Mouse (Mus musculus) 3T3-L1 (cell line): Measurements from ENCODE around the gene Robo4.

ENCODE experiments used
- DNase-seq: peaks from one replicate; pipeline ENCODE4 v3.0.0-alpha.2; 2015; ENCODE audit warnings: low read depth, low spot score

Gene Robo4

GRCm38 (mm10) chr9:37402501-37402900 is 804 bp downstream of the Robo4 start:
- DNase-seq: no peak

- DNase-seq: no peak
Measured at GRCm38 (mm10) chr9:37403011-37403410, 1.3 kb downstream of the Robo4 start.

- peak; percentile 58 for DNase-seq
Measured at GRCm38 (mm10) chr9:37406372-37406771, 4.7 kb downstream of the Robo4 start.

- no peak for DNase-seq
Measured at GRCm38 (mm10) chr9:37407850-37408502, 6.3 kb downstream of the Robo4 start.

DNA sequence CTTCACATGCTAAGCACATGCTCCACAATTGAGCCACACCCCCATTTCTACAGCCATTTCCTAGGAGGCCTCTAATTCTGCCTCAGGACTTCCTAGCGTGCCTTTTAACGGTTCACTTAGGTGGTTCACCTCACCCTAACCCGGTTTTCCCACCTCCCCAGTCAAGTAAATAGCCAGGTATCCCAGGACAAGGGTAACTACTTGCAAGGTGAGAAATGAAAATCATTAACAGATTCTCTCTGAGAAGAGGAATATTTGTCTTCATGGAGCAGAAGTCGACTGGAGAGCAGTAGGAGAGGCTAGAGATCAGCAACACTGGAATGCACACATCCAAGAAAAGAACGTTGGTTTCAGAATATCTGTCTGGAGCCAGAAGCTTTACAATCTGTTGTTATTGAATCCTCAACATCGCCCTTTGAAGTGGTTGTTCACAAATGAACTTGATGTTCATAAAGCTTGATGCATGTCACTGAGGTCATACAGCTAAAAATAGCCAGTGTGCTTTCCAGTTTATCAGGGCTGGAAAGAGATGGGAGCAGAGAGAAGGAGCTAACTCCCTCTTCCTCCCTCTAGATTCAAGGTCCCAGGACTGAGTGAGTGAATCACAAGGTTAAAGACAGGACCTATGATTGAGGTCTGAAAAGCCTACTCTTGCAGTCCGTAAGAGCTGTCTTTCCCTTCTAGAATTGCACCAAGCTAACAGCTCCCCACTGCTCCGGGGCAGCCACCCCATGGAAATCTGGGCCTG is 8.2 kb downstream of the Robo4 start:
- DNase-seq: no peak

GRCm38 (mm10) chr9:37412989-37413388 is 11.3 kb downstream of the Robo4 start:
- no peak for DNase-seq

DNA sequence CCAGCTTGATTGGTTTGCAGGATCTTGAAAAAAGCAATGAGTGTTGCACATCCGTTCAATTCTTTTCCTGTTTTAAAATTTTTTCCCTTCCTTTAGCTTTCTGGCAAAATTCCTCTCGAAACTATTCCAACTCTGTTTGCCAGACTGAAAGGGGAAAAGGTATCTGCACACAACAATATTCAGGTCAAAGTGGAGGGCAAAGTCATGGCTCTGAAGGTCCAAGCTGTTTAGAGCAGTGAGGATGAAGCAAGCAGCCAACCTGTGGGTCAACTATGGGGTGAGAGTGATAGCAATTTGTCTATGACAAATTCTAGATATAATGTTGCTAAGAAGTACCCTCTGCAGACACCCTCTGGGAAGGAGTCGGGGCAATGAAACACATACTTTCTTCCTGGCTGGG is 13.0 kb downstream of the Robo4 start:
- DNase-seq: no peak

GRCm38 (mm10) chr9:37418791-37419190 is 17.1 kb downstream of the Robo4 start:
- peak; percentile 34 for DNase-seq

DNA sequence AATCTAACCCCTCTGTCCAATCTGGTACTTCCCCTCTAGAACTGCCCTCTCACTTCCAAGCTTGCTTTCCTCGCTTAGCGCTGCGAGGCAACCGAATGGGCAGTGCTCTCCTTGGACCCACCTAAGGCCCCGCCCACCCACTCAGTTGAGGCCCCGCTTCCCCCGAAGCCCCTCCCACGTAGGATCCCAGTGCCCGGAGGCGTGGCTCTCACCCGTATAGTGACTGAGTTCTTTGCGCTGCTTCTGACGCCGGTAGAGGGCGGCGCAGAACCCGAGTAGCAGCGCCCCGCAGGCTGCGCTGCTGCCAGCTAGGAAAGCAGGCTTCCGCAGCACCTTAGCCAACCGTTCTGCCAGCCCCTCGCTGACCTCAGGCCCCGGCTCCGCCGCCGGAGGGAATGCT is 19.0 kb downstream of the Robo4 start:
- DNase-seq: peak; percentile 85

GRCm38 (mm10) chr9:37421239-37421638 is 19.5 kb downstream of the Robo4 start:
- no peak for DNase-seq

GRCm38 (mm10) chr9:37429326-37429725 is 27.6 kb downstream of the Robo4 start:
- DNase-seq: no peak

DNA sequence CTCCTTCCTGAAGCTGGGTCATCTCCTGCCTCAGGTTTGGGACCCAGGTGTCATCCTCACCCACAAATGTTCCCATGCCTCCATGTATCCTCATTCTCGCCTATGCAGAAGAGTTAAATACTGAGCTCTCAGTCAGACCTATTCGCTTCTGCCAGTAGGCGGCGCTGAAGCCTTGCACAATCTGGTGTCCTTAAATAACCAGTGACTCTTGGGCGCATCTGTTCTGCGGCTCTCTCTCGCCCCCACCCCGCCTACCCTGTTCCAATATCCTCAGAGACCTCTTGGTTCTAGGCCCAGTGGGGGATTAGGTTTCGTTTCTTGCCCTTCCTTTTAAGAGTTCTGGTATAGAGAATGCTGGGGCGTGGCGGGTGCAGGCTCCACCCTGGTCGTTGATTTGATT is 28.9 kb downstream of the Robo4 start:
- peak; percentile 89 for DNase-seq

DNA sequence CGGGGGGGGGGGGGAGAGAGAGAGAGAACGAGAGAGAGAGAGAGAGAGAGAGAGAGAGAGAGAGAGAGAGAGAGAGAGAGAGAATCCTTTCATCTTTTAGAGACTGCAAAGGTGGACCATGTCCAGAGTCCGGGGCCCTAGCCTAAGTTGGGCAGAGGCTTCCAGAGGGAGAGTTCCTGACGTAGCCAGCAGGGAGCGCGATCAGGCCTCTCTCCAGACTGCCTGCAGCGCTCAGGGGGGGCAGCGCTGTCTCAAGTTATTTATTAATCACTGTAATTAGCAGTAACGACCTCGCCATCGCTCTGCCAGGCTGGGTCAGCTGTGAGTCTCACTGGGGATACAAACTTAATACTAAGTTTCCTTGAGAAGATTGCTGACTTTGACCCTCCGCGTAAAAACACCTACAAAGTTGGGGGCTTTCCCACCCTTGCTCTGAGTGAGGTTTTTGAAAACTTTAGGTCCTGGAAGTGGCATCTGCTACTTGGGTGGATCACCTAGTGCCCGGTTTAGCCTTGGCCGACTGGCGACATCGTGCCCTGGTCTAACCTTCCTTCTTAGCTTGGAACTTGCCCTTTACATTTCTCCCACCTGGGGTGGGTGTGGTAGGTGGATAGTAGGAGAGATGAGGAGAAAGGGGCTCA is 30.4 kb downstream of the Robo4 start:
- peak; percentile 15 for DNase-seq

- DNase-seq: no peak
Measured at GRCm38 (mm10) chr9:37432720-37433421, 31.2 kb downstream of the Robo4 start, which contains the start of gene Robo3. Robo3 (minus strand) TSS chr9:37433246.

GRCm38 (mm10) chr9:37433823-37434560 is 32.3 kb downstream of the Robo4 start:
- no peak for DNase-seq

- DNase-seq: no peak
Measured at GRCm38 (mm10) chr9:37434932-37435331, 33.2 kb downstream of the Robo4 start.

DNA sequence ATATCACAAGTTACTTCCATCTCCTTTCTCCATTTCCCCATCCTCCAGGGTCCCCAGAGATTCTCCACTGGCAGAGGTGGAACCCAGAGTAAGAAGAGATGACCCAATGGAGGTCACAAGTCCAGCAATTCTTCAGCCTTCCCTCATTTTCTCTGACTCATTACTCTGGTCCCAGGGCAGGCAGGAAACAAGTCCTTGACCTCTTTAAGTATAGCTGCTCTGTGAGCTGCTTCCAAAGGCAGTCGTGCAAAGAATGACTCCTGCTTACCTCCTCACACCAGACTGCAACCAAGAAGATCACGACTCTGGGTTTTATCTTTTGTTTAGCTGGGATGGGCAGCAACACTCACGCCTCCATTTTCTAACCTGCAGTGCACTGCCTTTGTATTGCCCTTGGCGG is 33.9 kb downstream of the Robo4 start:
- peak; percentile 17 for DNase-seq

GRCm38 (mm10) chr9:37437772-37438735 is 36.4 kb downstream of the Robo4 start:
- no peak for DNase-seq

DNA sequence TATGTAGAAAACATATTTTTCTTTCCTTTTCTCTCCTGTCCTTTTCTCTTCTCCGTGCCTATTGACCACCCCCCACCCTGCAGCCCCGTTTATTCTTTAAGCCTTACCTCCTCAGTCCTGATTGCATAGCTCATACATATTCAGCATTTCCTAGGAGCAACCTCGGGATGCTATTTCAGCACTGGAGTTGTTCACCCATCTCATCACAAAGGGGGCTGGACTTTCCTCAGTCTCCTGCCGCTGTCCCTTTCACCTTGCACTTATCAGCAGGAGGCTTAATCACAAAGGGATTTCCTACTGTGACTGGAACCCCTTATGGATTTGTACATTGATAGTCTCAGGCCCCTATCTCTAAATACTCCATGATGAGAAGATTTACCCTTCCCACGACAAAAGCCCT is 50.7 kb downstream of the Robo4 start:
- no peak for DNase-seq

- DNase-seq: no peak
Measured at GRCm38 (mm10) chr9:37453328-37453727, 51.6 kb downstream of the Robo4 start.
